Mouse (Mus musculus) T-helper 1 cell (primary cell): ENCODE data around the gene Dnajc6.

Experiments
- in situ Hi-C: fragments of 300-600 bp; cut with MboI, MseI; formaldehyde crosslinking; loops from one replicate; pipeline ENCODE4 v1.15.1; 2025; ENCODE audit warnings: high pct_unique_total_duplicates

Gene Dnajc6

DNA sequence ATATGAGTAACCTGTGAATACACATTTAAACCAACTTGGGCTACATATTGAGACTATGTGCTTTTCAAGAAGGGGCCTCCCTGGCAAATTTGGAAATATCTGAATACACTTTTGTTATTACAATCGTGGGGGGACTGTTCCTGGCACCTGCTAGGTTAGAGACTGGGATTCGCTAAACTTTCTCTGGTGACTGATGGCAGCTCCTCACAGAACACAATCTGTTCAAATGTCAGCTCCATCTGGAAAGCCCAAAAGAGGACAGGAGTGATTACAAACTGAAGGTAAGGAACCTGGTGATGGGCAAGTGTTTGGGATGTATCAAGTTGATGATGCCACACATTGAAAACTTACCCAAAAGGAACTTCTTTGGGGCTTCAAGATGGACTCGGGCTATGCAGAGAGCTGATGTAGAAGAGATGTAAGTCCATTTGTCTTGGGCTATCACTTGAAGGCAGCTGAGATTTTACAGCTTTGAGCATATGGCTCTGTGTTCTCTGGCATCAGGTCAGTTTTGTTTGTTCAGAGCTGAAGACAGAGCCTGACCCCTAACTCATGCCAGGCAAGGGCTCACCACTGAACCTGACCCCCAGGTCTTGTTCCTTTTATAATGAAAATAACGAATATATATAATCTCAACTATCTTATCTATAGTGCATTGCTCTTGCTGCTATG is 68.4 kb downstream of the Dnajc6 start:
- in situ Hi-C loops, result no loop called here

DNA sequence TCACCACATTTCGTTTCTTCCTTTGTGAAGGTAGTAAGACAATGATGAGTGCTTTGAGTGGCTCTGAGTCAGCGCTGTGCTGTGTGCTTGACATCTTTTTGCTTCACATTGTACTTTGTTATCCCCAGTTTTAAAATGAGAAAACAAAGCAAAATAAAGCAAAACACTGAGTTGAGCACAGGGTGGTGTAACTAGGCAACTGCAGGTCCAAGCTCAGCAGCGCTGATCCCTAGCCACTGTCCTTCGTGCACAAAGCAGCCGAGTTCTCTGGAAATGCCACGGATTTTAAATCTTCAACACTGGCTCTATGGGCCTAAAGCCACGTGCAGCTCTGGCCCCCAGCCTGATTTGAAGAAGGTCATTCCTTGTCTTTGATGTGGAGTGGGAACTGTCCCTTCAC is 72.6 kb downstream of the Dnajc6 start:
- in situ Hi-C loops, result no loop called here

DNA sequence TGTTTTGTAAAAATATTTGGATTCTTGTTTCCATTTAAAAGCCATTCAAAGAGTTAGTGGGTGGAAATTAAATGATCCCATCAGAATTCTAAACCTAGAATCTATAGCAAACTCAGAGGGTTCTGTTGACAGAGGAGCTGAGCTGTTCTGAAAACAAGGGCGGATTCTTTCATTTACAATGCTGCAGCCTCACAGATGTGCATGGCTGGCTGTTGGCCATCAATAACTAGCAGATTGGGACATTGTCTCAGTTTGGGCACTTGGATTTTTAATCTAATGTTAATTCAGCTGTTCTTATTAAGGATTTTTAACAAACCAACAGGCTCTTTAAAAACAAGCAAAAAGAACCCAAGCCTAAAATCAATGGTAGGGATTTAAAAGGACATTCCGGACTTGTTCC is 75.7 kb downstream of the Dnajc6 start:
- in situ Hi-C loops, result no loop called here

DNA sequence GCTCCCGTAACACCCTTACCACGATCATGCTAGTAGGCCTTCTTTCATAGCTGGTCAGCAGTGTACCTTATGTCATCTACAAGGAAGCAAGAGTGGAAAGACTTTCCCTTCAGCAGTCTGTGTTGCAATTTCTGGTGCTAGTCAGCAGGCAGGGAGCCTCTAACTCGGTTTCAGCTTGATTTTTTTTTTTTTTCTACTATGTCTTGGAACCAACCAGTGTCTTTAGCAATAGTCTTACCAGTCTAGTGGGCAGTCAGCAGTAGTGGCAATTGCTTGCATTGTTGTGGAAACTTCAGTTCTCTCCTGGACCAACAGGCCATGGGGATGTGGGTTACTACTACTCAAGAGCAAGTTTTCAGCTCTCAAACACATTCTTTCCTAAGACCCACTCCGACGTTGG is 78.9 kb downstream of the Dnajc6 start:
- in situ Hi-C loops, result no loop called here

DNA sequence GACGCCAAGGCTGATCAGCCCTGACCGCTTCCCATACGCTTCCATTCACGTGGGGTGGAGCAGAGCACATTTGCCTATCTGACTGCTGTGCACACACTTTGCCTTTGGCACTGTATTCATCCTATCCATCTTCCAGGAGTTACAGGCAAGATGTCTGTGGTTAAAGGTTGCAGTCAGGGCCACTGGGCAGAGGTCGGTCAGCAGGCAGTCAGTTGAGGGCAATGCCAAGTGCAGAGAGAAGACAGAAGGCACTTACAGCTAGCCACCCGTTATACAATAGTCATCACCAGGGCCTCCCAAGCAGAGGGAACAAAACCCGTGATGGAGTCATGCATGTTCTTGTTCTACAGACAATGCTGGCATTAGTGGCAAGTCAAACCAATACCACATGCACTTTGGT is 82.3 kb downstream of the Dnajc6 start:
- in situ Hi-C loops, result no loop called here

- in situ Hi-C loops, result no loop called here
Measured at GRCm38 (mm10) chr4:101579517-101579916, 83.1 kb downstream of the Dnajc6 start.

- in situ Hi-C loops, result loop anchor here (5.0 to 10.0 kb wide), 2 partner anchors 1056 to 1616 kb away; no protein-coding TSS in a partner anchor
Measured at GRCm38 (mm10) chr4:101581156-101581555, 84.7 kb downstream of the Dnajc6 start.

DNA sequence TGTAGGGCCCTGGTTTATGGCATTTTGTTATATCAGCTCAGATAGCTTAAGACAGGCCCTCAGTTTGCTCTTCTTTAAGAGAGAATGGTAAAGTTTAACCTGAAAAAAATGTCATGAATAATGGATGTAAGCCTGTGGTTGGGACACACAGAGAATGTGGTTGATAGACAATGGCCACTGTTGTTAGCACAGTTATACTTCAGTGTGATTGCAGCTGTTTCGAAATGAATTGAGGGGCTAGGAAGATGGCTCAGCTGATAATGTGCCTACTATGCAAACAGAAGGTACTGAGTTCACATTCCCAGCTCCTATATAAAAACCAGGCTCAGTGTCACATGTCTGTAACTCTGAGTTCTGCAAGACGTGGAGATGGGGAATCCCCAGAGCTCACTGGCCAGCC is 86.4 kb downstream of the Dnajc6 start:
- in situ Hi-C loops, result loop anchor here (5.0 to 10.0 kb wide), 2 partner anchors 1054 to 1618 kb away; no protein-coding TSS in a partner anchor

DNA sequence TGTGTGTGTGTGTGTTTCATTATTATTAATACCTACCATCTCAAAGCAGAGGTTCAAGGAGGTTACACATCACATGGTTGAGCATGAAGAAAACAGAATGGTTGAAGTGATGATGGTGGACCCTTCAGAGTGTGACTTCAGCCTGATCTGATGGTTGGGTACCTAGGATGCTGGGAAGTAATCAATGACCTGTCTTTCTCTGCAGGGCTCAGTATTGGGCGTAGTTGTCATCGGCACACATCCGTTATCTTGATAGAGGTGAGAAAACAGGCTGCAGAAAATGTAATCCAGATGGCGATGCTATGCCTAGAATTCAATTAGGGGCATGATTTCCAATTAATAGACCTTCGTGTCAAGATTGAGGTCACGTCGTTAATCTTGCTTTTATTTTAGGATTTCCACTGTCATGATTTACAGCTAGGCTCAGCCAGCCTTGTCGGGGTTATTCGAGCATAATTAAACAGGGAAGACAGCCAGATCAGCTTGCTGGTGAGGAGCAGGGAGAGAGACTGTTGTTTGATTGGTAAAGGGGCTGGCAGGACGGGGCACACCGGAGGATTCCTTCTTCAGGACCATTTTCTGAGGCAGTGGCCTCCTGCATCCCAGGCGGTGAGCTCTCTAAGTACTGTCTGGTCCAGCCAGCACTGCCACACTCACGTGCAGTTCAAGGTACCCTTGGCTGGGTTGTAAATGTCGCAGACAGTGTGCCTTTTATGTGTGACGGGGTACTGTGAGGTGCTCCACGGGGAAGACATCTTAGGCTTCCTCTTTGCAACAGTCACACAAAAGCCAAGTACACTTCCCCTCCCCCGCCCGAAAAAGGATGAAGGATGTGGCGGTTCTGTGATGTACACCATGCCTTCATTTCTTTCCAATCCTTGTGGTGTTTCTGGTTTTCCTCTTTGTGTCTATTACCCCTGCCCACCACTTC is 88.3 kb downstream of the Dnajc6 start:
- in situ Hi-C loops, result loop anchor here (5.0 to 10.0 kb wide), 2 partner anchors 1053 to 1620 kb away; no protein-coding TSS in a partner anchor

GRCm38 (mm10) chr4:101585455-101586184 is 89.2 kb downstream of the Dnajc6 start:
- in situ Hi-C loops, result loop anchor here (10.0 kb wide), 1 partner anchor 1621 kb away; no protein-coding TSS in a partner anchor

DNA sequence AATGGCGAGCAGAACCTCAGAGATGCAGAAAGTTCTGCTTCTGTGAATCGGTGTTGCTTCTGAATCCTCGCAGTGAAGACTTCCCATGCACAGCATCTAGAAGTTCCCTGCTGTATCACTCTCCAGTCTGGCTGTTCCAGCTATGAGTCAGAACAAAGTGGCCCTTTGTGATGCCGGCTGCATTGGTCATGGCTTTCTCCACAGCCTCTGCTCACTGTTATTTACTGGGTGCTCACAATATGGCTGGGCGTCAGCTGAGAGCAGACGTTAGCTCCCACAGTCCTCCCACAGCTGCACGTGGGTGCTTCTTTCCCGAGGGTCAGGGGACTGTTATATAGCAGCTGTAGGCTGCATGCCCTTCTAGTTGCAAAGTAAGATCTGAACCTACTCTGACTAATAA is 92.5 kb downstream of the Dnajc6 start:
- in situ Hi-C loops, result loop anchor here (10.0 kb wide), 1 partner anchor 1624 kb away; no protein-coding TSS in a partner anchor

GRCm38 (mm10) chr4:101589771-101590170 is 93.3 kb downstream of the Dnajc6 start:
- in situ Hi-C loops, result loop anchor here (10.0 kb wide), 1 partner anchor 1625 kb away; no protein-coding TSS in a partner anchor

DNA sequence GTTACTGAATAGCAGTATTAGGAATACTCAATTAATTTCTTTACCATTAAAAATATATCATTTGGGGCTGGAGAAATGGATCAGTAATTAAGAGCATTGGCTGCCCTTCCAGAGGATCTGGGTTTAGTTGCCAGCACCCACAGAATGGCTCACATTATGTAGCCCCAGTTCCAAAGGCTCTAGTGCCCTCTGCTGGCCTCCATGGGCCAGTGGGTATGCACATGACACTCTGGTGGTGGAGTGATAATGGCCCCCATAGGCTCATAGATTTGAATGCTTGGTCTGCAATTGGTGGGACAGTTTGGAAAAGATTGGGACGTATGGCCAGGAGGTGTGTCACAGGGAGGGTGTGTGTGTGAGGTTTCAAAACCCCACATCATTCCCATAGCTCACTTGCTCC is 95.0 kb downstream of the Dnajc6 start:
- in situ Hi-C loops, result no loop called here

GRCm38 (mm10) chr4:101592466-101592865 is 96.0 kb downstream of the Dnajc6 start:
- in situ Hi-C loops, result no loop called here

GRCm38 (mm10) chr4:101601758-101602157 is 105.3 kb downstream of the Dnajc6 start:
- in situ Hi-C loops, result no loop called here

DNA sequence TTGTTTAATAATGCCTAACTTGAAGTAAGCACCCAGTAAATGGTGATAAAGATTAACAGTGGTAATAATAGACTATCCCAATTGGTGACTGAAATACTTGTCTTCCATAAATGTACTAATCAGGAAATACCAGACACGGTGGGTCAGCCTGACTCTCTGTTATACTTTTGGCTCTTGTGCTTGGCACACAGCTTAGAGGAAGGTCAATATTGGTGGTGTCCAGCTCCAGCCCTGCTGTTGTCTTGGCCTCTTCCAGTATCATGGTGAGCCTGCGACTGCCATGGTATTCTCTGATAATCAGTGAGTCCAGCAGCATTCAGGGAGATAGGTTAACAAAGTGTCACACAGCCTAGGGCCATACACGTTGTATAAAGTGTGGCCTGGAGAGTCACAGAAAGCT is 107.2 kb downstream of the Dnajc6 start:
- in situ Hi-C loops, result no loop called here

DNA sequence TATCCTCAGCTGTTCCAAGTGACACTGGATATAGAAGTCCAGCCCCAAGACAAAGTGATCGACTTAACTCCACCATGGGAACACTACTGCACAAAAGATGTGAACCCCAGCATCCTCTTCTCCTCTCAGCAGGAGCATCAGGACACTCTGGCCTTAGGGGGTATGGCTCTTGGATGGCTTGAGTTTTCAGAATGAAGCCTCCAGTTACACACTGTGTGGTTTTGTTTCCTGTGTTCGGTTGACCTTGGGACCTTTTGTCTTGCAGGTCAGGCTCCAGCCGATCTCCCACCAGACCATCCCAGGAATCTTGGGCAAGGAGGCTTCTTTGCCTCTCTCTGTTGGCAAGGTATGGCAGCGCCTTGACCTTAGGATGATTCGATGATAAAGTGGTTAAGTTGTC is 120.1 kb downstream of the Dnajc6 start:
- in situ Hi-C loops, result no loop called here

DNA sequence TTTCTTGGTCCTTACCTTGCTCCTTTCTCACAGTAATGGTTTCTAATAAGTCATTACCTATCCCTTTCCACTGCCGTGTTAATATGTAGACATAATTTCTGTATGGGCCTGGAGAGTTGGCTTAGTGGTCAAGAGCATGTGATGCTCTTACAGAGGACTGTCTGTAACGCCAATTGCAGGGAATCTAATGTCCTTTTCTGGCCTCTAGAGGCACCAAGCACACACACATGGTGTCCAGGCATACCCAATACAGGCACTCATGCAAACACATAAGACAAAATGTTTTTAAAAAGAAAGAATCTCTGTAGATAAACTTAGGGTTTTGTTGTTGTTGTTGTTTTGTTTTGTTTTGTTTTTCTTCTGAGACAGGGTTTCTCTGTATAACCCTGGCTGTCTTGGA is 121.3 kb downstream of the Dnajc6 start:
- in situ Hi-C loops, result no loop called here

DNA sequence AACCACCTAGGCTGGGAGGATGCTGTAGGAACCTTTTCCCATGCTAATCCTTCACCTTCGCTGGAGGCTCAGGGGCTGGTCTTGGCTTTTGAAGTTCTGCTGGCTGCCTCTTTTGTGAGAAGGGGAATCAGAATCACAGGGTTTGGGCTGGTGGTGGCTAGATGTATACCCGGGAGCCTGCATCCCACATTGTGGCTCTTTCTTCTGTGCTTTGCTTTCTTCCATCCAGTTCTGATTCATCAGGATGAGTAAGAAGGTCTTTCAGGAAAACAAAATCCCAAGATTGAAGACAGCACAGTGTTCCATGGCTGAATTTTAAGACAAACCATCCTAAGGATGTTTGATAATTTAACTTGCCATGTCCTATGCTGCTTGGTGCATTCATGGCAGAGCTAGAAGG is 123.8 kb downstream of the Dnajc6 start:
- in situ Hi-C loops, result no loop called here

DNA sequence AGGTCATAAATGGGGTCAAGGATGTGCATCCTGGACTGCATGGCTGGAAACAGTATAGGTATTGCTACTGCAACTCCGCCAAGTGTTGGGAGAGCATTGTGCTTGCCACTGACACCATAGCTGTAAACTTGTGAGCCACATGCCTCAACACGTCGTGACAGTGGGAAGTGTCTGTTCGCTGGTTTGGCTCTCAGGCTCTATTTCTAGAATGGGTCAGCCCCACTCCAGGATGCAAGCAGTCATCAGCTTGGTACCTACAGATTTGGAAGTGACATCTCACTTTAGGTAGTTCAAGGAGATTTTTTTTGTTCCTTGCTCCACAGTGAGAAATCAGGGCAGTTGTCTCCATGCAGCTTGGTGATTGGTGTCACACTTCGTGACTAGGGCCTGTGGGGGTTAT is 124.8 kb downstream of the Dnajc6 start:
- in situ Hi-C loops, result no loop called here

DNA sequence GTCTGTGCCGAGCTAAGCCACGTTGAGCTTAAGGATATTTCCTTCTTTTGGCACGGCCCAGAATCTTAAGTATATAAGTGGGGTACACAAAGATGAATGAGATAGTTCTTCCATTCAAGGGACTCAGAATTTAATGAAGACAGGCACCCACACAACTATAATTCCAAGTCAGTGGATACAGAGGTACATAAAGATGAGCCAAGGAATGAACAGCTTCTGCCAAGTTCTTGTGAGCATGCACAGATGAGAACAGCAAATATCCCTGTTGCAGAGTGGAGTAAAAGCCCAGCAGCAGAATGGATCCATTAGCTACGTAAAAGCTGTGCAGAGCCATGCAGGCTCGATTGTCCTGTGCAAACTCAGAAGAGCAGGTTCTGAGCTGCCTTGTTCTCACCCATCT is 128.8 kb downstream of the Dnajc6 start:
- in situ Hi-C loops, result no loop called here

- in situ Hi-C loops, result no loop called here
Measured at GRCm38 (mm10) chr4:101635596-101635995, 139.1 kb downstream of the Dnajc6 start.
